9 mouse cellular contexts compared by ENCODE assay signal in genomic region chr3:99290064-99290702, GRCm38 (mm10). TPM values are rescaled to one million over a fixed set of nuclear protein-coding genes. Genes with fewer than 3 reads are reported as not detected.
A peak's percentile ranks its signal among the peaks of the same experiment; 100 is the strongest.
DNase-seq lines count a peak whose midpoint lies in the region; ATAC-seq and TF ChIP-seq lines count a peak whose summit lies in the region.
"Had no signal": no experiment of that assay in that cellular context is flagged by ENCODE, and none has a peak within 500 bp of the region (broad histone marks: within the 10 kb centered on the region; RNA-seq: fewer than 3 reads in every experiment).

No protein-coding gene starts in this region.

- no peak for TF ChIP-seq CTCF in left cerebral cortex, adult 2 months (IDR thresholded peaks at IDR 0.05)

- H3K4me1 ChIP-seq in hindbrain, embryonic 12.5 days, result peaks cover 4% of the 10 kb centered on the region; the same call in 1 of the 2 replicates
- peaks cover 13% of the 10 kb centered on the region for H3K4me1 ChIP-seq in limb, embryonic 14.5 days (ENCODE audit: control insufficient read depth, insufficient read depth, low read length)
- H3K4me1 ChIP-seq in stomach, embryonic 16.5 days (ENCODE audit: control insufficient read depth, insufficient read depth, low read length), result no peaks in the 10 kb centered on the region
- H3K4me1 ChIP-seq: liver, embryonic 13.5 days had no signal

- intact Hi-C loops in left cerebral cortex, adult 2 months (cut with DNase I), result no loop called here

- TF ChIP-seq POLR2A in limb, embryonic 14.5 days (IDR thresholded peaks at IDR 0.05; ENCODE audit: borderline replicate concordance, extremely low read depth, insufficient read depth, insufficient read length), result no peak

- H3K27ac ChIP-seq in hindbrain, embryonic 12.5 days, result no peak overlapping the region
- no peak overlapping the region for H3K27ac ChIP-seq in limb, embryonic 14.5 days (replicated peaks; ENCODE audit: low read depth, low read length)
- no peak overlapping the region for H3K27ac ChIP-seq in stomach, embryonic 16.5 days (ENCODE audit: low read length)
- no peak overlapping the region for H3K27ac ChIP-seq in left cerebral cortex, adult 2 months
- H3K27ac ChIP-seq: liver, embryonic 13.5 days had no signal

- no peak overlapping the region for H3K4me3 ChIP-seq in hindbrain, embryonic 12.5 days
- no peak overlapping the region for H3K4me3 ChIP-seq in limb, embryonic 14.5 days (replicated peaks; ENCODE audit: low read length)
- H3K4me3 ChIP-seq in stomach, embryonic 16.5 days (replicated peaks; ENCODE audit: low read length), result no peak overlapping the region
- H3K4me3 ChIP-seq in left cerebral cortex, adult 2 months, result no peak overlapping the region
- H3K4me3 ChIP-seq: liver, embryonic 13.5 days had no signal

- peak; percentile 52 for ATAC-seq in hindbrain, embryonic 12.5 days (ENCODE audit: low FRiP score)
- peak; percentile 76 for ATAC-seq in limb, embryonic 14.5 days (ENCODE audit: low FRiP score, low read depth)
- peak; percentile 53 for ATAC-seq in stomach, embryonic 16.5 days (ENCODE audit: insufficient read depth, low FRiP score)

- H3K9me3 ChIP-seq in hindbrain, embryonic 12.5 days (replicated peaks), result no peaks in the 10 kb centered on the region
- H3K9me3 ChIP-seq in limb, embryonic 14.5 days (ENCODE audit: control insufficient read depth, low read length), result no peaks in the 10 kb centered on the region
- H3K9me3 ChIP-seq in stomach, embryonic 16.5 days (replicated peaks; ENCODE audit: control insufficient read depth, low read length), result no peaks in the 10 kb centered on the region
- H3K9me3 ChIP-seq: liver, embryonic 13.5 days had no signal

- H3K9ac ChIP-seq in hindbrain, embryonic 12.5 days, result no peak overlapping the region
- no peak overlapping the region for H3K9ac ChIP-seq in limb, embryonic 14.5 days (ENCODE audit: low read depth, low read length, severe bottlenecking)
- no peak overlapping the region for H3K9ac ChIP-seq in stomach, embryonic 16.5 days (ENCODE audit: low read length)
- H3K9ac ChIP-seq: liver, embryonic 13.5 days had no signal

- 39% methylated on average over 6 of the region's 6 CpGs for WGBS in hindbrain, embryonic 12.5 days
- WGBS in limb, embryonic 14.5 days, result 13% methylated on average over 6 of the region's 6 CpGs
- 29% methylated on average over 6 of the region's 6 CpGs for WGBS in stomach, embryonic 16.5 days

- H3K4me2 ChIP-seq in hindbrain, embryonic 12.5 days (replicated peaks), result no peak overlapping the region
- no peak overlapping the region for H3K4me2 ChIP-seq in limb, embryonic 14.5 days (replicated peaks; ENCODE audit: low read depth, low read length, severe bottlenecking)
- no peak overlapping the region for H3K4me2 ChIP-seq in stomach, embryonic 16.5 days (ENCODE audit: low read depth, low read length)
- H3K4me2 ChIP-seq: liver, embryonic 13.5 days had no signal

- H3K27me3 ChIP-seq in hindbrain, embryonic 12.5 days, result no peaks in the 10 kb centered on the region
- no peaks in the 10 kb centered on the region for H3K27me3 ChIP-seq in limb, embryonic 14.5 days (ENCODE audit: control insufficient read depth, insufficient read depth, low read length)
- H3K27me3 ChIP-seq in stomach, embryonic 16.5 days (ENCODE audit: control insufficient read depth, insufficient read depth, low read length), result no peaks in the 10 kb centered on the region
- H3K27me3 ChIP-seq: liver, embryonic 13.5 days had no signal

- DNase-seq in cerebellum, postnatal 14 days, result peak; percentile 21 to 50
- no peak for DNase-seq in cerebellum, adult 18-20 months
- peak; percentile 76 for DNase-seq in adipocyte (ENCODE audit: low spot score)
- peak; percentile 83 for DNase-seq in limb, embryonic 14.5 days (ENCODE audit: low spot score)
- DNase-seq in left cerebral cortex, adult 2 months (ENCODE audit: extremely low spot score in 1 of 2, low spot score in 2 of 2), result no peak
- no peak for DNase-seq in thymus, adult 18-20 months
- DNase-seq: liver, embryonic 13.5 days had no signal

- H3K36me3 ChIP-seq in hindbrain, embryonic 12.5 days, result no peaks in the 10 kb centered on the region
- H3K36me3 ChIP-seq in limb, embryonic 14.5 days (ENCODE audit: control insufficient read depth, insufficient read depth, low read length), result peaks cover 3% of the 10 kb centered on the region; the same call in 1 of the 2 replicates
- H3K36me3 ChIP-seq in stomach, embryonic 16.5 days (ENCODE audit: control insufficient read depth, insufficient read depth, low read length), result no peaks in the 10 kb centered on the region
- H3K36me3 ChIP-seq: liver, embryonic 13.5 days had no signal

RNA-seq across cellular contexts. Expression of gene Tbx15, which starts 50.0 kb away (rescaled TPM):
- 9.3 and 12.5 TPM in 2 replicates for polyA plus RNA-seq in hindbrain, embryonic 12.5 days (2016; fragmentation: Nextera tagmentation; extraction: Ambion mirVana)
- polyA plus RNA-seq in limb, embryonic 14.5 days (2012; rRNA removed), result 66.6 and 76.3 TPM in 2 replicates
- 25.5 and 26.6 TPM in 2 replicates for polyA plus RNA-seq in limb, embryonic 14.5 days (2014; fragmentation: Nextera tagmentation; extraction: Ambion mirVana)
- polyA plus RNA-seq in stomach, embryonic 16.5 days (2015; fragmentation: Nextera tagmentation; extraction: Ambion mirVana), result 0.10 and 1.1 TPM in 2 replicates
- 1 to 10 TPM in 1 of 2 experiments, under 1 TPM in 1; 0.87 to 1.1 TPM for total RNA-seq in left cerebral cortex, adult 2 months (2021)

Comparison
In these comparisons a context has a peak if more than half of its experiments do, and no peak if none do; other contexts are left out.
1. DNase-seq: peak in cerebellum, postnatal 14 days (2 of 2), adipocyte (single experiment) and limb, embryonic 14.5 days (single experiment); none in cerebellum, adult 18-20 months (0 of 2), left cerebral cortex, adult 2 months (0 of 2) and thymus, adult 18-20 months (0 of 2).
2. Peak in every context shown above with its lines, with median percentiles within 50 percentile points of each other: ATAC-seq.